Mouse (Mus musculus): ENCODE measurements around the gene Gatad1.

DNA sequence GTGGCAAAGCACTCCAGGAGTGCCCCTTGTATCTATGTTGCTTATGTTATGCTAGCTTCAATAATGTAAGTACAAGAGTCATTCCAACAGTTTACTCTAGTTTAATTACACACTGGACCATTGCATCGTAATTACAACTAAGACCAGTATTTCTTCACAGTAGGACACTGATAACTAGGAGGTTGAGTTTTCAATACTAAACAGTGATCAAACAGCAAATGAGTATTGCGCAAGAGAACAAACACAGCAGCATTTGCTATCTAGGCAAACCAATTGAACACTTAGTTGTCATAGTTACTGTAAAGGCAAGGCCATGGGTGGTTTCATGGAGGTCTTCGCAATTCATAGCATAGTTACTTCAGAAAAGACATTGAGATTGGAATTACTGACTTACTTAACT, 34.3 kb upstream of the Gatad1 start:
- TF ChIP-seq TAL1 (IDR thresholded peaks at IDR 0.05; ENCODE audit: low read length) (no peak), GATA1 (IDR thresholded peaks at IDR 0.05; ENCODE audit: low read length) (no peak)

Measured in erythroblast, embryonic 14.5 days (primary cell).